Mouse (Mus musculus): ENCODE data around the gene Ap5m1.

Ap5m1 gene

DNA sequence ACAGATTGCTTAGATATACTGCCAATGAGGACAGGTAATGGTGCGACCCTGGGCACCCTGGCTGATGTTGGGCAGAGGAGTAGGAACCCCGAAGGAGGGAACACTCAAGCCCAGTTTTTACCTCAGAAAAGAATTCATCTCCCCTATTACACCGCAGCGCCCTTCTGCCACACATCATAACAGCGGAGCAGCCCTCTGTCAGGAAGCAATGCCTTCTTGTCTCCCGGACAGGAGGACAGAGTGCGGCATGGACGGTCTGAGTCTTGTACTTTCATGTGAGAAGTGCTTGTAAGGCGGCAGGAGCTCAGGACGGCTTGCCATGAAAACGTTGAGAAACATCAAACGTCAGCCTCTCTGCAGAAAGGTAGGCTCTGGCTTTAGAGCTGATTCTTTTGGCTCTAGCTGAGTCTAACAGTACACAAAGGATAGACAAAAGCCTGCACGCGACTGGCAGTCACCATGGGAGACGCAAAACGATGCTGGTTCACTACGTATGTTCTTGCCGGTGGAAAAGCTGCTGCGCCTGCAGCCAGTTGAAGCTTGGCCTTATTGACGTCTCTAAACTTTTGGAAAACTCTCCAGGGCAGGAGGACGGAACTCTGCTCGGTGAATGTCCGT lies 61.4 kb downstream of the Ap5m1 start:
- DNase-seq (ENCODE audit: extremely low spot score, low spot score), result no peak

DNA sequence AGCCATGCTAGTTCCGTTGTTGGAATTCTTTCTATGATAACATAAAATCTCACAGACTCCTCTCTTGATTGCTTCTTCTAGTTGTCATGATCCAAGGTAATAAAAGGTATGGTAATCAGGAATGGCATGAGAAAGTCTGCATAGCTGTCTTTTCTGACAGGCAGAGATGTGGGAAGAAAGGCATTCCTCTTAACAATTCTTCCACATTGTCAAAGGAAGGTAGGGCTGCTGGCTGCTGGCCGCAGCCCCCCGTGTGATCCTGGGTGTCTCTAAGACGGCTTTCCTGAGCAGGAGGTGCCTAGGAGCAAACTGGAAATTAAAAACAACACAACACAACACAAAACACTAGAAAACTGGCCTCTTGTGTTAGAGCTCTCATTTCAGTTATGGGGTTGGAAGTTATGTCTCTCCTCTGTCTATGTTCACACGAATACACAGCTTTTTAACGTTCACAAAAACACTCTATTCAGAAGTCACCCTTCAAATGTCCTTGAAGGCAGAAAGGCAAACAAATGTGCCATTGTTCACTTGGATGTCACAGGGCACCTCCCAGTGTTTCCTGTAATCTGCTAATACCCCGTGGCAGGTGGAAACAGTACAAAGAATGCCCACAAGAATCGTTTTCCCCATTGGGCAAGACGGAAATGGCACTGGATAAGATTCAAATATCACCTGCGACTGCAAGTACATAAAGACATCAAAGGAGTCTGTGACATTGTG lies 62.8 kb downstream of the Ap5m1 start:
- no peak for DNase-seq (ENCODE audit: extremely low spot score, low spot score)

DNA sequence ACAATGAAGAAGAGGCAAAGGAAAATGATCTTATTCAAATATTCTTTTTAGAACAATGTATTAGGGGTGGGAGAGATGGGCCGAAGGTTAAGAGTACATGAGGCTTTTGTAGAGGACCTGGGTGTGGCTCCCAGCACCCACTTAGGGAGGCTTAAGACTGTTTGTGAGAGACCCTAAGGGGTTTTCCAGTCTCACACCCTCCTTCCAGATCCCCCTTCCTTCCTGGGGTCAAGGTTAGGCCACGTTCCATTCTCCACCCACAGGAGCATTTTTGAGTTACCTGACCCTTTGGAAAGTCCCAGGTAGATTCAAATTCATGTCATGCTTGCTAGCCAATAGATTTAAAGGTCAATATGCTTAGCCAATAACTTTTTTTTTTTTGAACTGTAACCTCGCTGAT lies 66.5 kb downstream of the Ap5m1 start:
- no peak for DNase-seq (ENCODE audit: extremely low spot score, low spot score)

DNA sequence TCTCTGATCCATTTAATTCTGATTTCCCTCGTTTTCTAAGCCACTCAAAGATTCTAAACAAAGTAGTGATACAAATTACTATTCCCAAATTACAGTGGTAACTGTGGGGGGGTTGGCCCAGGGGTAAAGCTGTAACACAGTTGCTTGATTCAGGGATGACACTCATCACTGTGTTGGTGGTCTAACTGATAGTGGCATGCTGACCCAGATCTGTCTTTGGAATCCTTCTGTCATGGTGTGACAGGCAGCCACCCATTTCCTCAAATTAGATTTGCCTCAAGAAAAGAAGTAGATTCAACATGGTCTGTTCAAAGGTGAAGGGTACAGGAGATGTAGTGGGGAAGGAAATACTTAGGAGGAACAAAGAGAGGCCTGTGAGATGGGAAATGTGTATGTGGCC lies 72.3 kb downstream of the Ap5m1 start:
- DNase-seq (ENCODE audit: extremely low spot score, low spot score), result no peak

DNA sequence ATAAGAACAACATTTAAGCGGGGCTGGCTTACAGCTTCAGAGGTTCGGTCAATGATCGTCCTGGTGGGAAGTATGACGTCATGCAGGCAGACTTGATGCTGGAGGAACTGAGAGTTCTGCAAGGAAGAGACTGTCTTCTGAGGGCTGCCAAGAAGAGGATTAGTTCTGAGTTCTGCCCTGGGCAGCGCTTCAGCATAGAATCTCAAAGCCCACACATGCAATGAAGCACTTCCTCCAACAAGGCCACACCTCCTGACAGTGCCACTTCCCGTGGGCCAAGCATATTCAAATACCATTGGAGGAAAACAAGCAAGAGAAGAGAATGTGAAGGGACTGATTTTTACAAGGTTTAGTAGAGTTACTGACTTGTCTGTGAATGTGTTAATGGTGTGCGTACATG lies 74.9 kb downstream of the Ap5m1 start:
- DNase-seq (ENCODE audit: extremely low spot score, low spot score), result no peak

All from neural tube, embryonic 10.5 days (tissue).